Mouse (Mus musculus) adrenal gland, postnatal 25 days (tissue): ENCODE data around the gene Ccdc80. TPM values are rescaled to one million over a fixed set of nuclear protein-coding genes. Genes with fewer than 3 reads are reported as not detected.

Experiments
- DNase-seq: peaks from one replicate; pipeline ENCODE4 v3.0.0; 2021; ENCODE audit warnings: mixed read lengths
- long read RNA-seq: library from polyadenylated mRNA; stranded (forward); transcript quantifications from one replicate; pipeline ENCODE4 v2.0.0, GENCODE M21; 2021
- total RNA-seq: library from RNA; stranded (reverse); gene quantifications from 2 replicates; pipeline ENCODE4 v1.2.3, GENCODE M21; 2021

The Ccdc80 gene
- total RNA-seq: 18.3 and 19.0 TPM in 2 replicates
- long read RNA-seq, full-length matches to known transcripts: 11 of 26 reads
- long read RNA-seq, partial matches to known transcripts: 13 of 26 reads
- long read RNA-seq, other reads (novel, unspliced or antisense): 2 of 26 reads

DNA sequence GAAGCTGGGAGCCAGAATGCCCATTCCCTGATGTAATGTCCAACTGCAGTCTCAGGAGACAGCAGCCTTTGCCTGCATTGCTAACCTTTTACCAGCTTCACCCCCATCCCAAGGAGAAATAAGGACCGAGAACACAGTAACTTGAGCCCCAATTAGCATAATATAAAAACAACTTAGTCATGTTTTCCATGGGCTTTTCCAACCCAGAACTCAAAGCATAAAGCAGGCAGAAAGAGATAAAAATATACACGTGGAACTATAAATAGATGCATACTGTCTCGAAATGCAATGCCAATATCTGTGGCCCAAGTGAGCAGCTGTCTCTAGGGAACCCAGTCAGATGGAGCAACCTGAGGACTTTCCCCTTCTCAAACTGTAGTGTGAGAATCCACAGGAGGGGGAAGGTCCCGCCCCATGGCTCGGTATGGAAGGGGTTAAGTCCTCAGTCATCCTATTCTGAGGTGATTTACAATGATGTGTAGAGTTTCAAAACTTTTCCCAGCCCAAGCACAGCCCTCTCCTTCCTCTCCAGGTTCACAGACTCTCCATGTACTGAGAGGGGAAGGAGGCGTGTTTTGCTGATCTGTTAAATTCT, at the start of gene Ccdc80:
Gene Ccdc80 (plus strand): TSS at position 266 of the 595 bp plus-strand sequence.
- no peak for DNase-seq

DNA sequence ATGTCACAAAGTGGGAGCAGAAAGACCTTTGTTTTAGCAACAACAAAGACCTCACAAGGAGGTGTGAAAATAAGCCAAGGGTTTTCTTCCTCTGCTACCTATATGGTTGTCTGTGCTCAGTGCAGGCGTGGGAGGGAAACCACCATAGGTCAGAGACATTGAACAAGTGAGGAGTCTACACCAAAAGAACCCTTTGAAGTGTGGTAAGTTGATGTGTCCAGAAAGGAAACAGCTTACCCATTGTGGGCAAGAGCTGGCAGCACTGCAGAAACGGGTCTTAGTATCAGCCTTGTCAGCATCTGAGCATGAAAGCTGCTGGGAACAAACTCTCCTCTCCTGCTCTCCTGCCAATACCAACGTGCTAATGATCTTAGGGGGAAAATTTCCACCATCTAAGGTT, 48.4 kb upstream of the Ccdc80 start:
- no peak for DNase-seq

DNA sequence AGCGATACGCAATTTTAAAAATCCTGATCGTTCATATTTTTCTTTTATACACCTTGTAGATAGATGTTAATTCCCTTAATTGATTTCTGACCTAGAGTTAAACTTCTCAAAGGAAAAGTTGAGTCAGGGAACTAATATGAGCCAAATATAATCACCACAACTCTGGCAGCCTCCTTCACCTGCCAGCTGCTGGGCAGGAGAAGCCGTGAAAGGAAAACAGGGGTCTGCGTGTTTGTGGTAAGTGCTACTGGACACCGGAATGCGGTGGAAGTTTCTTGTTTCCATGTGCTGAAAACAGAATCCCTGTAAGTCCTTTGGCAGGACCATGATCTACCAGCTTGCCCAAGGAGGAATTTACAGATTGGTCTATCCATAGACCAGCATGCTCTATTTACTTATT, 36.0 kb upstream of the Ccdc80 start:
- no peak for DNase-seq

DNA sequence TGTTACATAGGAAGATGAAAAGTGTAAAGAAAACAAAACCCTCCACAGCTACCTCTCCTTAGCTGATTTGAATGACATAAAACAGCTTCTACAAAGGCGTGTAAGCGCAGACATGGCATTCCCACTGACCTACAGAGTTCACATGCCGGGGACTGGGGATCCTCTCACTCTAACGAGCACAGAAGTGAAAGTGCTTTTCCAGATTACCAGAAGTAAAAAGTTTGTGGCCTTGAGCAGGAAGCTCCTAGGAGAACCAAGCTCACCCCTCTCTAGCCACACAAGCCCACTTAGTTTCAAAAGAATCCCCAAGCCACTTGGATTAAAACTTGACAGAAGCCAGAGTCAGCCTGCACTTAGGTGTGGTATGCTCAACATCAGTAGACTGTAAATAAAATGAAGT, 35.3 kb upstream of the Ccdc80 start:
- DNase-seq: no peak

DNA sequence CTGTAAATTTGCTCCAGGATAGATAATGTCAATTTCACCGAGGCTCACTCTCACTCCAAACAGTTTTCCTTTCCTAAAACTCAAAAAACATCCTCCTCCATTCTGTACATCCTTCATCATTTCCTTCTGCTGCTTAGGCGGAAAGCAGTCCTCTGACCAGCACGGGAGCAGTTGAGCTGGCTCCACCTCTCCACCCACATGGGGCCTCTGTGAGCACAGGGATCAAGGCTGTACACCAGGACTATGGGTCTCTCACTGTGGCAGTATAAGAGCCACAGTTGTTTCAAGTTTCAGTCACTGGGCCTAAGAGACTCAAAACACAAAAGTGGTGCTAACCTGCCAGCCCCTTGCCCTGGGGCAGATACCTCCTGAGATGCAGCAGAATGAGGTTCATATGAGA, 32.1 kb upstream of the Ccdc80 start:
- DNase-seq: no peak

DNA sequence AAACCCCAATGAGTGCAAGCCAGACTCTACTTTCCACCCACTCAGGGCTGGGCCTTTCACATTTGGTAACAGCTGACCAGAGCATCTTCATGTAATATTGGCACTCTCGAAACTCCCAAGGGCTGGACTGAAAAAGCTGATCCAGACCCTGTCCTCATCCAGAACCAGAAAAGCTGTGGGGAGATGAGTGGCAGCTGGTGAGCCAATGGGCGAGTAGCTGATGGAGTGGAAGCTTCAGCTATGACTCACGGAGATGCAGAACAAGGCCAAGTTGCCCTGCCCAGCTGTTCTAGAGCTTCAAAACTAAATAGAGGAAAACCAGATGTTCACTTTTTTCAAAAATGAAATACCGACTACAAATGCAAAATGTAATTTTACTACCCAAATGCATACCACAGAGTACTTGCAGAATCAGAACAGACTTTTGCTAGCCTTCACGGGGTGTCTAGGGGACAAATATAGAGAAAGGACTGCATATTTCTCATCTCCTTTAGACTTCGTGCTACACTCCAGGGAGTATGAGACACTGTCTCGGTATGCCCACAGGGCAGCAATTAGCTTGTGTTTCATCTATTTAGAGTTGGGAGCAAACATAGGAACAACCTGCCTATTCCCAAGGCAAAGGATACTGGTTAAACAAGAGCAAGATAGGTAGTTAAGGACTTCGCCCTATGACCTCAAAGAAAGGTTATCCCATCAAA, 22.7 kb upstream of the Ccdc80 start:
- peak; percentile 17 for DNase-seq

DNA sequence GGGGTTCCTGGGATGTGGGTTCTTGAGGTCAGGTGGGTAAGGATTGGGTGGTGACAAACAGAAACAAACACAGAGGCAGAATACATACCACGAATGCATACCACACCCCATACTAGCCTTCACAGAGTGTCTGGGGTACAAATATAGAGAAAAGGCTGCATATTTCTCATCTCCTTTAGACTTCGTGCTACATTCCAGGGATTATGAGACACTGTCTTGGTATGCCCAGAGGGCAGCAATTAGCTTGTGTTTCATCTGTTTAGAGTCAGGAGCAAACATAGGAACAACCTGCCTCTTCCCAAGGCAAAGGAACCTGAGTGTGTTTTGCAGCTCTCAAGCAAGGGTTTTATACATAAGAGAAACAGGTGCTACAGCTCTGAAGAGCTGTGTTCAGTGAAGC, 21.8 kb upstream of the Ccdc80 start:
- DNase-seq: no peak

DNA sequence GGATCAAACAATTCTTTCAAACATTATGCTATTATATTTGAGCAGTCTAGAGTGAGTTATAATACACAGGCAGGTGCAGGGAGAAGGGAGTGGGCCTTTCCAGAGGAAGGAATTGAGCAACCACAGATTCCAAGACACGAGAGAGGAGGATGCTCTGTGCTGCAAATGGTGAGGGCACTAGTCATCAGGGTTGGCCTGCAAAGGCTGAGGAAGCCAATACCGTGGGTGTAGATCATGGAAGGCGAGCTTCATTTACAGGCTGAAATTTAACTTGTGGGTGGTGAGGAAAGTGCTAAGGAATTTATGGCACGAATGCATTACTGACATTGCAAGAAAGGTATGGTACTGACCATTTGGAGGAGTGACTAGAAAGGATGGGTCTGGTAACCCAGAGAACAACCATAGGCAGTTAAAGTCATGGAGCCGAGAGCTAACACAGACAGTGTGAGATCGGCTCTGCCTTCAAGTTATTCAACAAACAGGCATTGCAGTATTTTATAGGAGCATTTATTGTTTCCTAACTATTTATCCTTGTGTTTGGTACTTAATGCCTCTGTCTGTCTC, 15.6 kb upstream of the Ccdc80 start:
- no peak for DNase-seq

DNA sequence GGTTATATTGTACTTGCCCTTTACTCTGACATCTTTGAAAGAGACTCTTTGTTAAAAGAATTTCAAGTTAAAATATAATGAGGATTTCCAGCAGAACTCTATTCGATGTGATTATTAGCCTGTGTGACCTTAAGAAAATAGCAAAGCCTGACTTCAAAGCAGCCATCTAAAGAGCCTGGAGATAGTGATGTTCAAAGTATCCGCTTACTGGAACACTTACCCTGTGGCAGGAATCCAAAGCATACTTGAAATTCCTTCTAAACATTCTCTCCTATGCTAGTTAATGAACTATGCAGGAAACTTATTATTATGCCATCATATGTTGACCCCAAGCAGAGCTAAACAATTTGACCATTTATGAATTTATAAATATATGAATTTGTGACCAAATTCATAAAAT, 13.9 kb upstream of the Ccdc80 start:
- DNase-seq: no peak

DNA sequence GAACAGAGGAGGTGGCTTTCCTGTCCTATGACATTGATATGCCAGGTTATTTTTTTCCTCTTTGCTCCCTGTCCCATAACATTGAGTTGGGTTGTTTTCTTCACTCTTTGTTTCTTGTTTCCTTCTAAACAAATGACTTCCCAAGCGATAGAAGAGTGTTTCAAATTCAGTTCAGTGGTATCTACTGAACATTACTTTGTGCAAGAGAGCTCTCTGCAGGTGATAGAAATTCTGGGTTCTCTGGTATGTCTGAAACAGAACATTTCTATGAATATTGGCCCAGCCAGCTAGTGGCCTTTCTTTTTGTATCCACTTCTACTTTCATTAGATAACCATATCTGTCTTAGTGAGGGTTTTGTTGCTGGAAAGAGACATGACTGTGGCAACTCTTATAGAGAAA, 4.4 kb upstream of the Ccdc80 start:
- no peak for DNase-seq

DNA sequence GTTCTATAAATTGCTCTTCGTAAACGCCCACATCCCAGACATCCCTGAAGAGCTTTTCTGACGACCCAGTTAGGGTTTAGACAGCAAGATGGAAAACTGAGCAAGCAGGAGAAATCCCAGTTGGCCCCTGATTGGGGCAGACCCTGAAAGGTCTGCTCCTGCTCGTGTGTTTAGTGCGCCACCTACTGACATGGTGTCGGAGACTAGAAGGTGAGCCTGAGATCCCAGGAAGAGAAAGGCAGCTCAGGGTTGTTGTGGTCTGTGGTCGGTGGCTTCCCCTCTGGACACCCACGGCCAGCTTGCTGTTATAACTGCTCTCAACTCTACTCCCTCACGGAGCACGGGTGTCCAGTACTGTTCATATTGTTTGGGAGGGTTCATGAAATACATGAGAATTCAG, 3.2 kb upstream of the Ccdc80 start:
- DNase-seq: peak; percentile 67

DNA sequence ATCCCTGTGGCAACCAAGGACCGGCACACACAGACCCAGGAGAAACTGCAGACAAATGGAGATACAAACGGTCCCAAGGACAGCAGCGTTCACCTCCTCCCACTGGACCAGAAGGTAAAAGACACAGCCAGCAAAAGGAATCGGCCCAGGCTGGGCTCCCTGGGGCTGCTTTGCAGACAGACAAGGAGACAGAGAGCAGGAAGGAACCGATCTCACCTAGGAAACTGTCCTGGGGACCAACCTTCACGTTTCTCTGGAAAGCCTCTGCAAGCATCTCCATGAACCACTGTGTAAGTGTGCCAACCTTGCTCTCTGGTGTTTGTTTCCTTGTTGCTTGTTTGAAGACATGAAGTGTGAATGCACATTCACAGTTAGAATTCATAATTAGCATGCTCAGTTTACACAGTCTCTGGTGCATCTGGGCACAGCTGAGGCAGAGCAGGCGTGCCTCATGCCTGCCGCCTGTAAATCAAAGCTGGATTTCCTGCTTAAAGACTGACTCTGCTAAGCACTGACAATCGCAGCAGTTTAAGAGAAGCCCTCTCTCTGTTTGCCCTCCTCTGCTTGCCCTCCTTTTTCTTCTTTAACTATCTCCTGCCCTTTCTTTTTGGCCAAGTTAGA, 1.0 kb downstream of the Ccdc80 start:
- DNase-seq: no peak

DNA sequence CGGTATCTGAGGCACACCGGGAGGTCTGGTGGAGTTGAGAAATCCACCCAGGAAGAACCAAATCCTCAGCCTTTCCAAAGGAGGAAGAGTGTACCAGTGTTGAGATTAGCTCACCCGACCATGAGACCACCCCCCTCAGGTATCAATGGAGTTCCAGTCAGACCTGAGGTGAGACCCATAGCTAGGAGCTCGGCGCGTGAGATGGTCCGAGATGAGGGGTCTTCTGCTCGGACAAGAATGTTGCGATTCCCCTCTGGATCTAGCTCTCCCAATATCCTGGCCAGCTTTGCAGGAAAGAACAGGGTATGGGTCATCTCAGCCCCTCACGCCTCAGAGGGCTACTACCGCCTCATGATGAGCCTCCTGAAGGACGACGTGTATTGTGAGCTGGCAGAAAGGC, 1.8 kb downstream of the Ccdc80 start:
- no peak for DNase-seq

DNA sequence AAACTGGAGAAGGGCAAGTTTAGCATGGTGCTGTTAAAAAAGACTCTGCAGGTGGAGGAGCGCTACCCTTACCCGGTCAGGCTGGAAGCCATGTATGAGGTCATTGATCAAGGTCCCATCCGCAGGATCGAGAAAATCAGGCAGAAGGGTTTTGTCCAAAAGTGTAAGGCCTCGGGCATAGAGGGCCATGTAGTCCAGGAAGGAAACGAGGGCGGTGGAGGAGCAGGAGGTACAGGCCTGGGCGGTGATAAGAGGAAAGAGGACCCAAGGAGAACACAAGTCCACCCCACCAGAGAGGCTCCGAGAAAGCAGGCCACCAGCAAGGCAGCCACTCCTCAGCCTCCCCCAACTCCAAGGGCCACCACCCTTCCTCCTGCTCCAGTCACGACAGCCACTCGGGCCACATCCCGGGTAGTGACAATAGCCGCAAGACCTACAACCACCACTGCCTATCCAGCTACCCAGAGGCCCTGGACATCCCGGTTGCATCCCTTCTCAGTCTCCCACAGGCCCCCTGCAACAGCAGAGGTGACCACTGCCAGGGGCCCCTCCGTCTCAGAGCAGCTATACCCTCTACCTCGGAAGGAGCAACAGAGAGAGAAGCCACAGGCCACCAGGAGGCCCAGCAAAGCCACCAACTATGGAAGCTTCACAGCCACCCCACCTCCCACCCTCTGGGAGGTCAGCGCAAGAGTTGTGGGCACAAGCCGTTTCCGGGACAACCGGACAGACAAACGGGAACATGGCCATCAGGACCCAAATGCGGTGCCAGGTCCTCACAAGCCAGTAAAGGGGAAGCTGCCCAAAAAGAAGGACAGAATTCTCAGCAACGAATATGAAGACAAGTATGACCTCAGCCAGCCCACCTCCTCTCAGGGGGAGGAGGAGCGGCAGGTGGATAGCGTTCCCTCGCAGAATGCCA, 2.6 kb downstream of the Ccdc80 start:
- DNase-seq: no peak

DNA sequence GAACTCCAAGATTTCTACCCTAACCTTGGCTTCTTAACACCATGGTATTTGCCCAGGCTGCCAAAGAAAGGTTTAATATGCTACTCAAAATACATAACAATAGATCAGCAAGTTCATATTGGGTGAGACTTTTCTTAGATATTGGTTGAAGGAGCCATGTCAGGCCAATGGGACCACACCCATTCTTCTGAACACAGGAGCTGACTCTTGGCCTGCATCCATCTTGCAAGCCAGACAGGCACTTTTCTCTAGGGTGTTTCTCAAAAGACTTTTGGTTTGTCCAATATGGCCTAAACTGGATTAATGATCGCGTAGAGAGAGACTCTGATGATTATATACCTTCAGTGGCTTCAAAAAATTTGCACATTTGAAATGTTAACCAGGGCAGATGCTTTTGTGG, 4.3 kb downstream of the Ccdc80 start:
- DNase-seq: no peak

DNA sequence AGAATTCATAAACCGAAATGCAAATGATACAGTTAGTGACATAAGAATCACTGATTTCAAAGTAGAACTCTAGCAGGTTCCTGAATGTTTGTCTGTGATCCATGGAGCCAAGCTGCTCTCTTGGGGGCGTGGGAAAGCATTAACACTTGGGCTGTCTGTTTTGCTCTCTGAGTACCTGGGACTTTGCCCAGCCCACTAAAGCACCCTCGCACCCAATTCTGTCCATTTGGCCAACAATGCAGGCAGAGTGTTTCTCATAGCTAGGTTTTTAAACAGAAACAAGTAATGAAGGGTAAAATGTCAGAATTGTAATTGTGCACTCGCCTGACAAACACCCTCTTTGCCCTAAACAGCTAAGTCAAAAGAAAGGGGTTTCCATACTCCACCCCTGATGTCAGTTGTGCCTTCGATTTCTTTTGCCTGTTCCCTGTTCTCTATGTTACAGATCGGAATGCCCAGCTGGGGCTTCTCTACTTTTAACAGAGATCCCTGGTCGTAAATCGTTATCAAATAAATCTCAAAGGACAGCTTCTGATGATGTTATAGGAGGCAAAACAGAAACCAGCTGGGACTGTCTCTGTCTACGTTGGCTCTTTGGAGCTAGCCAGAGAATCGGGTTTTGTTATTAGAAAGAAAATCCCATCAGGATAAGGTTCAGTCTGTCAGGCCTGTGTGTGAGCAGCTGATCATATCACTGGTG, 5.1 kb downstream of the Ccdc80 start:
- no peak for DNase-seq

DNA sequence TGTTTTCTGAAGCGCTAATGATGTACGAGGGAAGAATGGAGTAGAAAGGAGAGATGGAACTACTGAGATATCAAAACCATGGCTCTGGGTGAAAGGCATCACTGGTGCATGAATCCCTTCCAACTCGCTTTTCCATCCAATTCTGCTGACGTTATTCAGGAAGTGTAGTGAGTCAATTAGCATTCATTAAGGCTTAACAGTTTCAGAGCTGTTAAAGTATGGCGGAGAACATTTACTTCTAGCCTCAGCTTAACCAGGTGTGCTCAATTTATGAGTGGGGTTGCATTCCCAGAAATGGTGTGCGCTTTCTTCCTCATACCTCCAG, 5.6 kb downstream of the Ccdc80 start:
- DNase-seq: no peak

DNA sequence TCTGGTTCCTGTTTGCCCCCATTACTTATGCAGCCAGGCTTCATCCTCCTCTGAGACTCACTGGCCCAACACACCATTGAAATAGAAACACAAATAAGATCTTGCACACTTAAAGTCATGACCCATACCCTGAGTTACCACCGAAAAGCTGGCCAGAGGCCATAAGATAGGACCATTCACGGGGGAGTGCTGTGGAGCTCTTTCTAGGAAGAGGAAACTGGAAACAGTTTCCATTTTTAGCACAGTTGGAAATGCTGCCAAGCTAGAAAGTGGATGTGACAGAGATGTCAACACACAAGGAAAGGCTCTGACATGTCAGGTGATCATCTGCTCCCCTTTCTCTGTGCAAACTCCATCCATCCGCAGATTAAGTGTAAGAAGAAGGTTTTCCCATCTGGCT, 7.7 kb downstream of the Ccdc80 start:
- DNase-seq: no peak

DNA sequence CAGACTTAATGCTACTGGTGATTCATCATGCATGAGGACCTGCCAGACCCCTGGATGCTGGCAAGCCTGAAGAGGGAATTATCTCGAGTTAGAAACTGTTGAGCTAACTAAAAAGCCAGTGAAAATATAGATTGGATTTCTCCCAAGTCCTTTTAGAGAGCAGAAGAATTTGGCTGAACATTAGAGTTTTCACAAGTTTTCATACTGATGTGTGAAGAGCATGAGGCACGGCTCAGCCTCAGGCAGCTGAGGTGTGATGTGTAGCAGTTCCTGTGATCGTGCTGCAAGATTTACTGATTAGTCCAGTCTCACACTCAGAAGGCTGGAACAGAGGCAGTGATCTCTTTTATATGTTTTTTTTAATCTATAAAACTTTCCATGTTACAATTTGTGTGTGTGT, 11.8 kb downstream of the Ccdc80 start:
- no peak for DNase-seq

DNA sequence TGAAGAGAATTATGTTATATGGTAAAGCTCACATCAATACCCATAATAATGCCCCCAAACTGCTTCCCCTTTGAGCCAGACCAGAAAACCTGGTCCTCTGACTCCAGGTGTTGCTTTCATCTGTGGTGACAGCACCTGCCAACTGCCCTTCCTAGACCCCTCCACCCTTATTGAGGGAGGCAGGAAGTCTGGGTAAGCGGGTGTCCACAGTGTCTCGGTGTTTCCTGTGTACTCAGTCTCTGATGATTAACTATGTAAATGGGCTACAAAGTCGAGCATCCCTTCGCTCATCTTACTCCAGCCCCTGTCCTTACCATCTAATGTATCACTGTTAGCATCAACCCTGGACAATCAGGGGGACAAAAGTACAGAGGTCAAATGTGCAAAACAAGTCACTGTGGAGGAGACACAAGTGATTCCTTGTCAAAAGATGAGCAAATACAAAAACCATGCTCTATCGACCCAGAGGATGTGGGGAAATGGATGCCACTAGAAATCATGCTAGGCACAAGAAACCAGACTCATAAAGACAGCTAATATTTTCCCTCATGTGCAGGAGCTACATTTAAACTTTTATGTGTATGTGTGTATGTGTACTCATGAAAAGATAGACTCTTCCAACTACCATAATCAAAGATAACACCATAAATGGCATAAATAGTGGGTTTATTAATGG, 15.1 kb downstream of the Ccdc80 start:
- DNase-seq: no peak

DNA sequence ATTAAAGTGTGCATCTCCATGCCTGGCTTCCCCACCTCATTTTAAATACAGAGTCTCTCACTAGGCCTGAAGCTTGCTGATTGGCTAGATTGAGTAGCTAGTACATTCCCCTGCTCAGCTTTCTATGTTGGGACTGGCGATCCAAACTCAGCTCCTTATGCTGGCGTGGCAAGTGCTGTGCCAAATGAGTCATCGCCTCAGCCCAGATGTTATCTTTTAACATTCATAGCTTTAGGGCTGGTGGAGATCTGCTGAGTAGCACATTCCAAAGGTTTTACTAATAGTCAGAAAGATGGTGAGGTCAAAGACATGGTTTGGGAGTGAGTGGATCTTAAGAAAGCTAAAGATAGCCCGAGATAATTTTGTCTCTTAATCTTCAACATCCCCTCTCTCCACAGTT, 17.3 kb downstream of the Ccdc80 start:
- peak; percentile 55 for DNase-seq
